Mouse (Mus musculus): Measurements from ENCODE around the gene Ube2v1. TPM values are rescaled to one million over a fixed set of nuclear protein-coding genes. Genes with fewer than 3 reads are reported as not detected.

Gene Ube2v1
- 100 to 1,000 TPM; 236 to 257 TPM for total RNA-seq (2021)
- long read RNA-seq, transcript Ube2v1-202 (4 exons, 2,041 nt) = major isoform, 402 of 454 reads
- long read RNA-seq, transcript Ube2v1-201 (3 exons, 1,586 nt) = minor isoform, 11 of 454 reads
- long read RNA-seq, partial matches to known transcripts = 13 of 454 reads
- long read RNA-seq, other reads (novel, unspliced or antisense) = 22 of 454 reads

DNA sequence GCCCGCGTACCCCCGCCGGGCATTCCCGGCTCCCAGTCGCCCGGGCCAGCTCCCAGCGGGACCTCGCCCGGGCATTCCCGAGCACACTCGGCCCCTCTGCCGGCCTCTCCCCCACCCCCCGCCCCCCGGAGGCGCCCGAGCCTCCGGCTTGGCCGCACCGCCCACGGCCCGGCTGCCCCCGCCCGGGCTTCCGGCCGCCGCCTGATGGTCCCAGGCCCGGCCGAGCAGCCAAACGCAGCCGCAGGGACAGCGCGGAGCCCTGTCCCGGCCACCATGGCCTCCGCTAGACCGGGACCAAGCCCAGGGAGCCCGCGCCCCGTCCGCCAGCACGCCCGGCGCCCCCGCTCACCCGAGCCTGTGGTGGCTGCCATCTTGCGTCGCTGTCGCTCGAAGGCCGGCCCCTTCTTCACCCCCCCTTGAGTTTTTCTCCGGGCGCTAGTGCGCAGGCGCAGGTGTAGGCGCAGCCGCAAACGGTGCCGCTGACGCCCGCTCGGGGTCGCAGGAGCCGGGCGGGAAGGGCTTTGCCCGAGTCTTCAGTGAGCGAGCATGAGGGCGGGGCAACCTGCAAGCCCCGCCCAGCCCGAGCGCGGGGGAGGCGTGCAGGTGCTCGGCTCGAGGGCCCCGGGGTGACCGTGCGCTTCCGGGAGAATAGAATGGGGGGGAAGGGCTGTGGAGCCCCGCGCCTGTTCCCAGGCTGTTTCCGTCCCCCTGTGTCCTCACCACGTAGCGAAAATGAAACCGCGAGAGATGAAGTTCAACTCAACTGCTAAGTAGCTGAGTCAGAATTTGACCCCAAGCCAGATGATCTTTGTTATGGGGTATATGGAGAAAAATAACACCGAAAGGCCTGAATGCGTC is at the start of gene Ube2v1:
Gene Ube2v1 (minus strand): TSS at position 505 of the 858 bp plus-strand sequence.
- peak; percentile 98 to 99 for DNase-seq (ENCODE audit: low spot score in 2 of 2)

DNA sequence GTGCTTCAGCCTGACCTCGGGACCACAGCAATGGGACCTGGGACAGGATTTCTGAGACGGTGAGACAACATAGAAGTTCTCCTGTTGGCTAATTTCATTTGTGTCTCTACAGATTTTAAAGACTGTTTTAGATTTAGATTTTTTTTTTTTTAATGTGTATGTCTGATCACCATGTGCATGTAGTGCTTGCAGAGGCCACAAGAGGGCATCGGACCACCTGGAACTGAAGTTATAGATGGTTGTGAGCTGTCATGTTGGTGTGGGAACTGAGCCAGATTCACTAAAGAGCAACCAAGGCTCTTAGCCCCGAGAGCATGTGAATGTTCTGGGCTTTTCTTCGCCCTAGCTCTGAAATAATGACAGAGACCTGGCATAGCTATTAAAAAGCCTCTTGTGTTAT is 48.8 kb upstream of the Ube2v1 start:
- peak in 1 of 2 experiments; percentile 56 for DNase-seq (ENCODE audit: low spot score in 2 of 2)

DNA sequence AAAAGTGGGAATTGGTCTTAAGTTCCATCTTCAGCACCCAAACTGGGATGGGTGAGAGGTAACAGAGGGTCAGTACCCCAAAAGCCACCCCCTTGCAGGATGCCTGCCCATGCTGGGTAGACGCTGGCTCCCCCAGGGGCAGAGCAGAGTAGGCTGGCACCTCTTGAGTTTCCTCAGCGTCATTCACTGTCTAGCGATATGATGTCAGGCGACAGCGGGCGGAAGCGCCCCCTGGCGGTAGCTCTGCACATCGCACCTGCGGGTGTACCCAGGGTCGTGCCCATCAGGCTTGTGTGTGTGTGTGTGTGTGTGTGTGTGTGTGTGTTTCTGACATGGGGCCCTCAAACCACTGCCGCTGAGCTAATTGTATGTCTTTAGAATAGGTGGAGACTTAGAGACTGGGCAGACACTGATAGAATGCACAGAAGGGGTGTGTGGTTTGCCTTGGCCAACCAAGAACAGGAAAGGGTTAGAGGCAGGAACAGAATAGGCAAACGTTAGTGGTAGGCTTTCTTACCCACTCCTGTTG is 48.1 kb upstream of the Ube2v1 start:
- DNase-seq (ENCODE audit: low spot score in 2 of 2) = peak; percentile 90 to 91

DNA sequence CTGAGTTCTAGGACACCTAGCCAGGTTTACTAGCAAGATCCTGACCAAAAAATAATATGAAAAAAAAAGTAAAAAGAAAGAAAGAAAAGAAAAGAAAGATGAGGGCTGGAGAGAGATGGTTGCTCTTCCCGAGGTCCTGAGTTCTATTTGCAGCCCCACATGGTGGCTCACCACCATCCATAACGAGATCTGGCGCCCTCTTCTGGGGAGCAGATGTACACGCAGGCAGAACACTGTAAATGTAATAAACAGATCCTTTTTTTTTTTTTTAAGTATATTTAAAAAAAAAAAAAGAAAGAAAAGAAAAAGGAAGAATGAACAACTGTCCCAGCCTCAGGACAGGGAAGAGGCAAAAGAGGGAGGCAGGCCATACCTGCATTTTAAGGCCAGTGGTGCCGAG is 46.7 kb upstream of the Ube2v1 start:
- no peak for DNase-seq (ENCODE audit: low spot score in 2 of 2)

DNA sequence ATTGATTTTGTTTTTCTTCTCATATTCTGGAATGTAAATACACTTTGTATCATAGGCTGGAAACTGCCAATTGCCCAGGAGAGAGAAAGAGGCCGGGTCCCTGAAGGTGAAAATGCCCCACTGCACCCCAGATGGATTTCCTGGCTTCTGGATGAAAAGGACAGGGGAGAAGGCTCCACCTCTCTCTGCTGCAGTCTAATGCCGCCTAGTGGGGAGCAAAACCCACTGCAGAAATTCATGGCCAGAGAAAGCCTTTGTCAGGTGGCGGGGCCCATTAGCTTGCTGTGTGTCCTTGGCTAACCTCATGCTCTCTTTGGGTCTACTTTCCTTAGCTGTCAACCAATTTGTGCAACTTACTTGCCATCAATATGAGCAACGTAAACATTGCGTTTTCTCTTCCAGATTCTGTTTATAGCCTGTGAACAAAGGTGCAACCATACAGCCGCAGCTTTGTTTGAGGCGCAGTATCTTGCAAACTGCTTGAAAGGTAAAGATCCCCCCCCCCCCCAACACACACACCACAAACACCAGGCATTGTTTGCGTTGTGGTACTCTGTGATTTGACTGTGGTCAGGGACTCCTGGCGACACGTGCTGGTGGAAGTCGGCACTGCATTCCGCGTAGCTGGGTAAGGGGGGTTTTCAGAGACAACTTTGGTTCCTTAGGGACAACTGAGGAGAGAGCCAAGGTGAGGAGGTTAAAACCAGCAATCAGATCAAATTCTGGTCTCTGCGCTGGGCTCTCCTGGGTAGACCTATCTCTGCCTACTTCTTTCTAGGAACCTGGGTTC is 43.4 kb upstream of the Ube2v1 start:
- peak in 1 of 2 experiments; percentile 47 for DNase-seq (ENCODE audit: low spot score in 2 of 2)

DNA sequence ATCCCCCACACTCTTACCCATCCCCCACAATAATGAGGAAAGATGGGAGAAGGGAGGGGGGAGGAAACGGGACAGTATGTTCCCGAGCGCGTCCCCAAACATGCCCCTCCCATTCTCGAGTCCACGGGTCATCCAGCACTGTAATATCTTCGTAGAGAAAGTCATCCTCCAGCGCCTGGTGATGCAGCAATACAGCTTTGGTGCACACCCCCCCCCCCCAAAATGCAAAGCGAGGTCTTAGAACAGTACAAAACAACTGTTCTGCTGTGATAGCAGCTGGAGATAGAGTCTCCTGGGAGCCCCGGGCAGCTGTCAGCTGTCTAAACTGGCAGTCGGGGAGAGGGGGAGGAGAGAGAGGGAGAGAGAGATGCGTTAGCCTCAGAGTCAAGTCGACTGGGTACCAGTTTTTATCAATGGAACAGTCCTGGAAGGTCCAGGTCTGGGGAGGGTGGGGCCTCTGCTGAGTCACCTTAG is 40.4 kb upstream of the Ube2v1 start:
- no peak for DNase-seq (ENCODE audit: low spot score in 2 of 2)

DNA sequence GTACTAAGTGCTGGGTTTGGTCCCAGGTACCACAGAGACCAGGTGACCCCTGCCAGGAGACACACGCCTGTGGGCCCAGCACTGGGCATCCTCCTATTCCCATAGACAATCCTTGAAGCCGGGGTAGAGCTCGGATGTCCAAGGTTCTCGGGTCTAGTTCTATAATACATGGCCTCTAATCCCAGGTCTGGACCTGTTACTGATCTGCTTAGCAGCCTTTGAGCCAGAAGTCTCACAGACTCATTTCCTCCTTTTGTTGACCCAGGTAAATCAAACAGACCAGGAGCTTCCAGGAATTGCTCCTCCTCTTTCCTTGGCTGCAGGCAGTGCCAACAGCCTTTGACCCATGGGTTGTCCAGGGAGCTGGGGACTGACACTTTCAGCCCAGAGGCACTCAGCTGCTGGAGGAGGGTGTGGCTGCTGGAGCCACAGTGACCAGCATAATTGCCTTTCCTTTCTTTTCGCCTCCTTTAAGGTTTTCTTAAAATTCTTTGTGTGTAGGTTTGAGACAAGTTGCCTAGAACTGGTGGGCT is 39.3 kb upstream of the Ube2v1 start:
- DNase-seq (ENCODE audit: low spot score in 2 of 2) = no peak

DNA sequence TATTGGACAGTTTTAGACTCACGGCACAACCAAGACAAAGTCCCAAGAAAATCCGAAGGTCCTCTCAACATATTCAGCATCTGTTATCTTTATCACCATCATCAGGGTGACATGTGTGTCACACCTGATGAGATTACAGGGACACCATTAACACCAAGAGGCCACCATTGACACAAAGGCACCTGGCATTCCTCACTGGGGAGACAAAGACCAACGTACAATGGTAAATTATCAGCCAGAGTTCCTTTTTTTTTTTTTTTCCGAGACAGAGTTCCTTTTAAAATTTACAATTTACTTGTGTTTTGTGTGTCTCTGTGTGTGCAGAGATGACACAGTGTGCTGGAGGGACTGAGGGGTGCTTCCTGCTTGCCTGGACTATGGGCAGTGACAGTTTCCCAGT is 37.5 kb upstream of the Ube2v1 start:
- DNase-seq (ENCODE audit: low spot score in 2 of 2) = no peak

DNA sequence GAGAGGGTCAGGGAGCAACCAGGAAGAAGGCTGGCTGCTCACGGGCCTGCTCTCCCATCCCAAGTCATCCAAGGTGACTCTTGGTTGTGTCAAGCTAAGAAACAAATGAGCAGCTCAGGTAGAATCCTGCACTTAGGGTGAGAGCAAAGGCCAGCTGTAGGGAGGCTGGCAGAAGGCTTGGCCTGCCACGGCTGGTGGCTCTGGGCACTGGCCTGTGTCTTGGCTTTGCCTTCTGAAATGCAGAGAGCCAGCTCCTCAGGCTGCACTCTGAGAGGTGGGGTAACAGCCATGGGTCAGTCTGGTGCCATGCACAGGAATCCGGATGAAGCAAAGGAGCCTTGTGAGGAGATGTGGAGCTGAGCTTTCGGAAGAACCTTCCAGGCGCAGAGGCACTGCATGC is 36.5 kb upstream of the Ube2v1 start:
- DNase-seq (ENCODE audit: low spot score in 2 of 2) = no peak

DNA sequence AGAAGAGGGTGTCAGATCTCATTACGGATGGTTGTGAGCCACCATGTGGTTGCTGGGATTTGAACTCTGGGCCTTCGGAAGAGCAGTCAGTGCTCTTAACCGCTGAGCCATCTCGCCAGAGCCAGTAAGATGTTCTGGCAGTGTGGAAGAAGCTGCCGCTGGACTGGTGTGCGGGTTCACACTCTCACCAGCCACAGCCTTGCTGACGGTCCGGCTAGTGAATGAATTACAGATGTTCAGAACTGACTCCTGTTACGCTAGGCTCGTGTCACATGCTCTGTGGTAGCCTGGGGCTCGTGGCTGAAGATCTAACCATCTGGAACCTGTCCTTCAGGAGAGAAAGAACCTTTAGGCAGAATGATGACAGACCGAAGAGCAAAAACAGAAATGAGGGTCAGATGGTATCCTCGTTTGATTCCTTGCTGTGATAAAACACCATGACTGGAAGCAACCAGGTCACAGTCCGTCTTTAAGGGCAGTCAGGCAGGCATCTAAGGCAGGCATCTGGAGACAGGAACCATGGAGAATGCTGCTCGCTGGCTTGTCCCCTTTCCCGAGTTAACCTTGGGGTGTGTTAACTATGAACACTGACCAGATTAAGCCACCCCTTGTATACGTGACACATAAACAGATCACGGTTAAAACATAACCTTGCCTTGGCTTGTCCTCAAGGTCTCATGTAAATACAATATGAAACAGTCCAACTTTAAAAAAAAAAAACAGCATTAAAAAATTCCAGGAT is 34.2 kb upstream of the Ube2v1 start:
- no peak for DNase-seq (ENCODE audit: low spot score in 2 of 2)

DNA sequence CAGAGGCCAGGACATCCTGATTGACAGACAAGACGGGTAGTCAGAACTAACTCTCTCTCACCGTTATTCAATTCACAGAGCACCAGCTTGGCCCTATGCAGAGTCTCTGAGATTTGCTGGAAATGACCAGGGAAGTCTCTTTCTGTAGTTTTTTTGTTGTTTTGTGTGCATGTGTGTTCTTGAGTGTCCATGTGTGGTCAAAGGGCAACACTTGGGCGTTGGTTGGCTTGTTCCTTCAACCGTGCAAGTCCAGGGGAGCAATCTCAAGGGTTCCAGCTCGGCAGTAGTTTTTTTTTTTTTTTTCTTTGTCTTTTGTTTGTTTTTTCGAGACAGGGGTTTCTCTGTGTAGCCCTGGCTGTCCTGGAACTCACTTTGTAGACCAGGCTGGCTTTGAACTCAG is 30.8 kb upstream of the Ube2v1 start:
- DNase-seq (ENCODE audit: low spot score in 2 of 2) = no peak

DNA sequence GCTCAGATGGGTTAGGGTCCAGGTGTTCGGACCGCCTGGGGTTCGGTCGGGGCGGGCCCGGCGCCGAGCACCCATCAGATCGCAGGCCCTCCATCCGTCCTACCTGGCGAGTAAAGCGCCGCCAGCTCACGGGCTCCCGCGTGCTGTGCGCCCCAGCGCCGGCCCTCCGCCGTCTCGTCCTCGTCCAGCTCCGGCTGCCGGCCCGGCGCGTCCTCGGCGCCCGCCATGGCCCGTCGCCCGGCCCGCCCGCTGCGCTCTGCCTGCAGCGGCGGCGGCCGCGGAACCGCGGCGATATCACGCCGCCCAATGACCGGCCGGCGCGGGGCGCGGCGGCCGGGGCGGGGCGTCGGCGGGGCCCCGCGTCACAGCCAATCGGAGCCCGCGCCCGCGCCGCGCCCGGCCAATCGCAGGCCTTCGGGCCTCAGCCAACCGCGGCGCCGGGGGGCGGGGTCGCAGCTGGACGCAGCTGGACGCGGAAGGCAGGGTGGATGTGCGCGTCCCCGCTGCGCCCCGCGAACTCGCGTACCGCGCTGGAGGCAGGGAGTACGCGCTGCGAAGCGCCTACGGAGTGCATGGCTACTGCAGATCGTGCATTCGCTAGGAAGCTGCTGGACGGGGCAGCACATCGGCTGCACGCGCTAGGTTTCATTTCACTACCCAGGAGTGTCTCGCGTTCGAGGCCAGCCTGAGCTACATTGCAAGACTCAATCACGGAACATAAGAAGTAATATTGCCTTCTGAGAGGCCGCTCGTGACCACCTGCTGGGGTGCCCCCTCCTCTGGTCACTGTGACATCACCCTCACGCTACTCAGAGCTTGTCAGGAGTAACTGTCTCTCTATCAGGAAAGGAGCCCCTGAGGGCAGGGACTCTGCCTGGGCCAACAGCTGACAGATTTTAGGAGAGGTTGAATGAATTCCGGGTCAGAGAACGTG is 29.6 kb upstream of the Ube2v1 start, which contains the start of gene Gm20431:
Gene Gm20431 (minus strand): TSS at position 227 of the 934 bp plus-strand sequence.
- DNase-seq (ENCODE audit: low spot score in 2 of 2) = peak; percentile 92 to 98

DNA sequence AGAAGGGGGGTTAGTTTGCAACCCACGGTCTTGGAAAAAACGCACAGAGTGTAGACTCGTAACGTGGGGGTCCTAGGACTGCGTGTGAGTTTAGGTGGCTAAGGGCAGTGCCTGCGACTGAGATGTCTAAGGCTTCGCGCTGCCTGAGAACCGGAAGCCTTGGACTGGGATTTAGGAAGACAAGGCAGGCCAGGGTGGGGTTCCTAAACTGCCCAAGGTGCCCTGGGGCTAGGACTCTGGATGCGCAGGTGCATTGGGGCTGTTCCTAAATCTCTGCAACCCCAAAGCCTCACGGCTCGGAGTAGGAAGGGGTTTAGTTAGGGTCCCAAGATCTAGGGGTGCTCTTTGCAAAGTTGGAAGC is 28.7 kb upstream of the Ube2v1 start:
- DNase-seq (ENCODE audit: low spot score in 2 of 2) = no peak

DNA sequence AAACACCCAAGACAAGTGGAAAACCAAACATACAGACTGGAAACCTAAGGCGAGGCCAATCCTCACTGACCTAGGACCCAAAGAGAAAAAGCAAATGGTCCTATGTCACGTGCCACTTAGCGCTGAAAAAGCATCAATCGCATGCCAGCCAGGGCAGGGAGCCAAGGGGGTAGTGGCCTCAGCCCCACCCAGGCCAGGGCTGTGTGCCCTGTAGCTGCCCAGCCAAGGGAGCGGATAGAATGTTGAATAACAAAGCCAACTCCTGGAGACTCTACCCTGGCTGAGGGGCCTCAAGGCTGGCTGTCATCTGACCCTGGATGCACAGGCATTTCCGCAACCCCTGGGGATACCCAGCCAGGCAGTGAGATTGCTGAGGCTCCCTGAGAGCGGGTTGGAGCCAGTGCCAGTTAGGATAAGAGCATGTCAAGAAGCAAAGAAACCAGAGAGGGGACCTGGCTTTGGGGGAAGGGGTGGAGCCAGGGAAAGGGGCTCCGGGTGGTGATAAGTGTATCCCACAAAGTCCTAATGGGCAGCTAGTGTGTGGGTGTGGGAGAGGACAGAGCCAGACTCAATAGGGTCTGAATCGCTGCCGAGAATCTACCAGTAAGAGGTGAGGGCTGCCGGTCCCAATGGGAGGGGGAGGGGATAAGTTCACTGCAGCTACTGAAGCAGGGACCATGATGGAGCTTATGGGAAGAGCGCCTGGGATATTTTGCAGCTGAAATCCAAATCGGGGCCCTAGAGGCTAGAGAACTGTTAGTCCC is 28.1 kb upstream of the Ube2v1 start:
- peak; percentile 51 to 53 for DNase-seq (ENCODE audit: low spot score in 2 of 2)

DNA sequence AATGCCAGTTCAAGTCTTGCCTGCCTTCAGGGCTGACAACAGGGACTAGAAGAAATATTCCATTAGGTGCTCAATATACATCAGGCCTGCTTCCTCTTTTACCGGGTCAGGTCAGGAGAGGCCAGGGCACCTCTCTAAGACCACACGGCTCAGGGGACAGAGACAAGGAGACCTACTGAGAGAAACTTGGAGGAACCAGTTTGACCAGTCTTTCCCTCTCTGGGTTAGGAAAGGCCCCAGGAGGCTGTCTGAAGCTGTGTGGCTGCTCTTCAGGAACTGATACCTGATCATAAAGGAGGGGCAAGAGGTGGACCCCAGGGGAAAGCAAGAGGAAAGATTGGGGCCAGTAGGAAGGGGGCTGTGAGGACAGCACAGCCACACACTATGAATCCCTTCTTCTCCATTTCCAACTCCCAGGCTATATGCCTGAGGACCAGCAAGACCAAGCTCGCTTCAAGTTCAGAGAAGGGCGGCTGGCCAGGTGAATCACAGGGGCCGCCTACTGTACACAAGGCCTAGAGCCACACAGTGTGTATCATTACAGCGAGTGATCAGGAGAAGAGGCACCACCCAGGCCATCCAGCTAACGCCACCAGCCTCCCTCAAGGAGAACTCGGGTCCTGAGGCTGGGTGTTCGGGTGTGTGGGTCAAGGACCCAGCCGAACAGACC is 27.4 kb upstream of the Ube2v1 start:
- DNase-seq (ENCODE audit: low spot score in 2 of 2) = no peak

DNA sequence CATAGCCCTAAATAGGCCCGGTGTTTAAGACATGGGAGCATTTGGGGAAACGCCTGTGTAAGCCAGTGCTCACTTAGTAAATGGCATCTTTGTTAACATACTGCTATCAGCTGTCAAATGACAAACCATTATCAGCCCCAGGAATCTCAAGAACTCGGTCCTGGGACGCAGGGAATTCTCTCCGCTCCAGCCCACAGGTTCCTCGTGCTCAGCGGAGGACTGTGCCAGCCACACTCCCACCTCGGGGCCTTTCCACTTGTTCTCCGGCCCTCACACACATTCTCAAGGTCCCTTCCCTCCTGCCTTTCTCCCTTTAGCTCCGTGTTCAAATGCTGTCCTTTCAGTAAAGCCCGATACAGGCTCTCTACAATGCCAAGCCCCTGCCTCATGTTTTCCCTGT is 26.8 kb upstream of the Ube2v1 start:
- no peak for DNase-seq (ENCODE audit: low spot score in 2 of 2)

DNA sequence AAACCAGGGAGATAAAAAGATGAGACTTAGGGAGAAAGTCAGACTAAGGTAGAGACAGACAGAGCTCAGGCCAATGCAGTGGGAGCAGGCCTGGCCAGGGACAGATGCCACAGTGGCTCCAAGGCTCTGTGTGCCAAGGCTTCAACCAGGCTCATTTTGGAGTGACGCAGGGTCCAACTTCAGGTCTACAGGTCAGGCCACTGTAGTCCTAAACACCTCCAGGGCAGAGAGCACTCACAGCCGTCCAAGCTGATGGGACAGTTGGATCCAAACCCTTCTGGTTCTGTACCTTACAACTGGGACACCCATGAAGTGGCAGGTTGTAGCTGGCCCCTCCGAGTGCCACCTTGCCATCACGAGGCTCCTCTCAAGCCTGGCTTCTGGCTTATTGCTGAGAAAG is 26.1 kb upstream of the Ube2v1 start:
- no peak for DNase-seq (ENCODE audit: low spot score in 2 of 2)
